Mouse (Mus musculus): ENCODE results near the gene Msrb2.

DNA sequence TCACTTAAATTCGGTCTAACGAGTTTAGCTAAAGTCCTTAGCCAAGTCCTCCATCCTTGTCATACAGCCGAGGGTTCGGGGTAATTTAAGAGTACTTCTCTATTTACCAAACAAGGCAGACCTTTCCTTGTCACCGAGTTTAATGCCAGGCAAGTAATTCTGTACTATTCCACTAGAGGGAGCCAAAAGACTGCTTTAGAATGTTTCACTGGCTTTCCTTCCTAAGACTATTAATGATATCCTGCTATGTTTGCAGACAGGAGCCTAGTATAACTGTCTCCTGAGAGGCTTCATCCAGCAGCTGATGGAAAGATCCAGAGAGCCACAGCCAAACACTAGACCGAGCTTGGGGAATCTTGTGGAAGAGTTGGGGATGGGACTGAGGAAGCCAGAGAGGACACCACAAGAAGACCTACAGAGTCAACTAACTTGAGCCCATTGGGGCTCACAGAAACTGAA is 43.9 kb downstream of the Msrb2 start:
- no peak for TF ChIP-seq EP300 (IDR thresholded peaks at IDR 0.05)
- peak; percentile 82 for TF ChIP-seq CTCF (IDR thresholded peaks at IDR 0.05)

Data from lung, postnatal 0 days (tissue).